Mouse (Mus musculus) induced T-regulatory cell, adult 2 months (primary cell): ENCODE data around the gene Mrps6.

ENCODE experiments used
- DNase-seq: peaks from one replicate; pipeline ENCODE4 v3.0.0-alpha.2; 2012; ENCODE audit warnings: low read depth

Gene Mrps6

GRCm38 (mm10) chr16:92120899-92121531 is 62.9 kb downstream of the Mrps6 start:
- no peak for DNase-seq

- DNase-seq = no peak
These were observed 69.2 kb downstream of the Mrps6 start for GRCm38 (mm10) chr16:92127226-92127625.

- DNase-seq = no peak
These were observed 69.6 kb downstream of the Mrps6 start for GRCm38 (mm10) chr16:92127666-92128065.

DNA sequence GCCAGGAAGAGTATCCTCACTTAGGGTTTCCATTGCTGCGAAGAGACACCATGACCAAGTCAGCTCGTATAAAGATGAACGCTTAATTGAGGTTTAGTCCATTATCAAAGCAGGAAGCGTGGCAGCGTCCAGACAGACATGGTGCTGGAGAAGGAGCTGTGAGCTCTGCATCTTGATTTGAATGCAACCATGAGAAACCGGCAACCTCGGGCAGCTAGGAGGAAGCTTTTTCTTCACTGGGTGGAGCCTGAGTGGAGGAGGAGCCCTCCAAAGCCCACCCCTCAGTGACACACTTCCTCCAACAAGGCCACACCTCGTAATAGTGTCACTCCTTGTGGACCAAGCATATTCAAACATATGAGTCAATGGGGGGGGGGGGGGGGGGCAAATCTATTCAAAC is 71.8 kb downstream of the Mrps6 start:
- no peak for DNase-seq

- no peak for DNase-seq
These were observed 74.4 kb downstream of the Mrps6 start for GRCm38 (mm10) chr16:92132511-92132910.

GRCm38 (mm10) chr16:92134148-92134764 is 76.2 kb downstream of the Mrps6 start:
- DNase-seq = no peak

GRCm38 (mm10) chr16:92136275-92136674 is 78.2 kb downstream of the Mrps6 start:
- DNase-seq = no peak

DNA sequence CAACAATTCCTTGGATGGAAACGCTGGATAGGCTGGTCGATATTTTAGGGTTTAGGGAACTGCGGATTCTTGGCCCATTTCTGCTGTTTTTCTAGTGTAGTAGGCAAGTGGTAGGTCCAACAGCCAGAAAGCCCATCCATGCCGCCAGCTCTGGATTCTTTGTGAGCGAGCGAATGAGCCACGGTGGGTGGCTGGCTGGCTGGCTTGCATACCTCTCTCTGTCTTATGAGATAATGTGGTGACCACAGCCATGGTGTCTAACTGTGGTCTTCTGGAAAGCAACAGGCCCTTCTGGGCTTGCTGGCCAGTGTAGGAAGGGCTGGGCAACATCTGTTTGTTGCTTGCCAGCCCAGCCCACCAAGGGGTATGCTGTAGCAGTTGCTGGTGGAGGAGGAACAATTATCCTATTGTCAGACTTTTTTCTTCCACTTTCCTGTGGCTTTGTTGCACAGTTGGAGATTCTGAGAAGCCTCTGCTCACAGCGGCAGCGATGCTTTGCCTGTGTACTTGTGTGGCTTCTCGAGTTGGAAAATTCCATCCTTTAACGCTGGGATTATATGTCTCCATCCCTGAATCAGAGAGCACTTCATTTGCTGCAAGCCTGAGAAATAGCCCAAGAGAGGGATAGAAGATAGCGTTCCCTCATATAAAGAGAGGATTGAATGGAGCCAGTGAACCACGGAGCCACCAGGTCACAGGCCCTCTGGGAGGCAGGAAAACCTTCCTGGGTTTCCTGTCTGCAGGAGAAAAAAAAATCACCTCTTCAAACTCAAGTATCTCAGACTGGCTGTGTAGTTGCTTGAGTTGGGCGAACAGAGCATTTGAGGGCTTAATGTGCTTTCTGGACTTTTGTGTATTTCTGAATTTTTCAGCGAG is 81.6 kb downstream of the Mrps6 start:
- no peak for DNase-seq

- no peak for DNase-seq
These were observed 82.3 kb downstream of the Mrps6 start for GRCm38 (mm10) chr16:92140328-92140727.

DNA sequence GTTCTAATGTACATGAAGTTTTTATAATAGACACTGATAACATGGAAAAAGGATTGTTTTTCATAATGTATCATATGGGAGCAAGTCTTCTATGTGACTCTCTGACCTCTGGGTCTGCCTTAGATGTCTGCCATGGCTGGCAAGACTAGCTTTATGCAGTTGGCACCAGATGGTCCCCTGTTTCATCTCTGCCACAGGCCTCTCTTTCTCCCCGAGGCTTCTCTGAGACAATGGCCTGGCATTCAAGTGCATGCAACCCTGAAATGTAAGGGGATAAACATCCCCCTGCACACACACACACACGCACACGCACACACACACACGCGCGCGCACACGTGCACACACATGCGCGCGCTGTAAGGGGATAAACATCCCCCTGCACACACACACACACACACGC is 83.0 kb downstream of the Mrps6 start:
- no peak for DNase-seq

DNA sequence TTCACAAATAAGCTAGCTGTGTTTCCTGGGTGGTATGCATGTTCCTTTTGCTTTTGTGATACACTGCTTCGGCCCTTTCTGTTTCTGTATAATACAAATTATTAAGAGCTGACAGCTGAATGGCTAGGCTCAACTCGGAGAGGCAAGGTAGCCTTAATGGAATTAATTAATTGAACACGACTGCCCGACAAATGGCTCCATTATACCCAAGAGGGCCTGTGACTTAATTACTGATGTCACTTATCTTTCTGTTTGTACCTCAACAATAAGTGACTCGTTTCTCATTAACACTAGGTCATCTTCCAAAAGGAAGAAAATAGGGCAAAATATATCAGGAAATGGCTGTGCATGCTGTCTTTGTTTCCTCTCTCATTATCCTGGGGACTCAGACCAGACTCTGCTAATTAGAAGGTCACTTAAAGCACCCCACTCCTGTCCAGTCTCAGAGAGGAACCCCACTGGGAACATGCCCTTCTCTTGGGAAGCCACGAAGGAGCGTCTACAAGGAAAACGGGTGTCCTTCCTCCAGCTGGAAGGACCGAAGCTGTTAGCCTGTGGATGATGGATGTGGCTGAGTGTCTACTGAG is 84.4 kb downstream of the Mrps6 start:
- no peak for DNase-seq

GRCm38 (mm10) chr16:92147631-92148366 is 89.7 kb downstream of the Mrps6 start:
- no peak for DNase-seq

DNA sequence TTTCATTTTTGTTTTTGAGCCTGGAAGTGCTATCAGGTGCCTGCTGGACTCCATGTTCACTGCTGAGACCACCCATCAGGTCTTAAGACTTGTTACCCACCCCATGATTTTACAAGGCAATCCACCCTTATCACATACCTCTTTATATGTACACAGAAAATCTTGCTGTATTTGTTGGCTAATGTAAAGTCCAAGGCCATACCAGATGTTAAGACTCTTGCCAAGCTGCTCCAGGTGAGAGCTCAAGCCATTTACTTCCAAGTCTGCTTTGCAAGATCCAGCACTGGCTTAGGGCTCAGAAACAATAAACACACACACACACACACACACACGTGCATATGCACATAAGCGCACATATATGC is 90.3 kb downstream of the Mrps6 start:
- no peak for DNase-seq

DNA sequence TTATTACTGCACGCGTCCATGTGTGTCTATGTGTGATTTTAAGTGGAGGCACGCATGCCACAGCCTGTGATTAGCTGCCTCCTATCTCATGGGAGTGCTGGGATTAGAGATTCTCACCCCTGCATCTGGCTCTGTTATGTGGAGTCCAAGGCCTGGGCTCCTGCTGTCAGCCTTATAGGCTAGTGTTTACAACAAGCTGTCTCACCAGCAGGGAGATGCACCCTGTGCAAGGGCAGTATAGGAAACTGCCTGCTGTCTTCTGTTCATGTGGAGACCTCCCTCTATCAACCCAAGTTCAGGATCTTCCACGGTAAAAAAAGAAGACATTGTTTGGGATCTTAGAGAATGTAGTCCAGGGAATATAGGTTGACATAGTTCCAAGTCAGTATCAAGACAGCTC is 92.9 kb downstream of the Mrps6 start:
- no peak for DNase-seq

GRCm38 (mm10) chr16:92158021-92158455 is 100.0 kb downstream of the Mrps6 start:
- no peak for DNase-seq

DNA sequence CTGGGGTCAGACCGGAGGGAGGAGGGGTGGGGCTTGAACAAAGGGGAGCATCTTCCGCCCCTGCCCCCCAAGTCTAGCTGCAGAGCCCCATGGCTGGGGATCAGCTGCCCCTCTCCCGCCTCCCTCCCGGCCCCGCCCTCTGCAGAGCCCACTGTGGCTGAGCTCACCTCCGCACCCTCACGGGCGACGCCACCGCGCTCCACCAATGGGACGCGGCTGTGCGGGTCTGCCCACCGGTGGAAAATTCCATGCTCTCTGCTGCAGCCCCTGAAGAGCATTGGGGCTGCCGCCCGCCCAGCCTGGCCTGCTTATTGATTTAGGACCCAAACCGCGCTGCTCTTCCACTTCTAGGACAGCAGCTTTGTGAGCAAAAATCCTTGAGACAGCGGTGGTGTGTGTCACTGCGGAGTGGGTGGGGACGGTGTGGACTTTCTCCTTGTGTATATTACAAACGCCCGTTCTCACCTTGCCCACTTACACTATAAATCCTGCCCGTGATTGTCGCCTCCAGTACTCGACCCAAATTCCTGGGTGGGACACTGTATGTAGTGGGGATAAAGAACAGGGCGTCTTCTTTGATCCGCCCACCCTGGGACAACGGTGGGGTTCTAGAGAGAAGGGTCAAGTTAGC is 100.5 kb downstream of the Mrps6 start:
- DNase-seq = no peak

DNA sequence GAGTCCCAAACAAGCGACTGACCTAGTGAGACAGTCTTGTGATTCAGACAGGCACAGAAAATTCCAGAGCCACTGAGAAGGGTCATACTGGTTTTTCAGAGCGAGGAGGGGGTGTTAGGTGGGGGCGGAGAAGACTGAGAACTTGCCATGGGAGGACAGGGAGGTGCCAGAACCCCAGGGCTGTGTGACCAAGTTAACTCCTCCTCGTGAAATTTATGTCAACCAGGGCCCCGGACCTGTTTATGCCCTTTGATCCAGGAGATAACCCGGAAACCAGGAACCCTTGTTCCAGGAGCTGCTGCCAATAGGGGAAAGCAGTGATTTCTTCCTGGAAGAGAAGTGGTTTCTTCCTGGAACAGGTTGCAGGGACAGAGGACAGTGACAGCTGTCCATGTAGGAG is 101.0 kb downstream of the Mrps6 start:
- DNase-seq = no peak
